Mouse (Mus musculus): ENCODE data around the gene Thap7. TPM values are rescaled to one million over a fixed set of nuclear protein-coding genes. Genes with fewer than 3 reads are reported as not detected.
A peak's percentile ranks its signal among the peaks of the same experiment; 100 is the strongest.

Gene Thap7
- total and polyA plus RNA-seq, 3 experiments, result 65.4 to 65.5 TPM; not detected in 1

DNA sequence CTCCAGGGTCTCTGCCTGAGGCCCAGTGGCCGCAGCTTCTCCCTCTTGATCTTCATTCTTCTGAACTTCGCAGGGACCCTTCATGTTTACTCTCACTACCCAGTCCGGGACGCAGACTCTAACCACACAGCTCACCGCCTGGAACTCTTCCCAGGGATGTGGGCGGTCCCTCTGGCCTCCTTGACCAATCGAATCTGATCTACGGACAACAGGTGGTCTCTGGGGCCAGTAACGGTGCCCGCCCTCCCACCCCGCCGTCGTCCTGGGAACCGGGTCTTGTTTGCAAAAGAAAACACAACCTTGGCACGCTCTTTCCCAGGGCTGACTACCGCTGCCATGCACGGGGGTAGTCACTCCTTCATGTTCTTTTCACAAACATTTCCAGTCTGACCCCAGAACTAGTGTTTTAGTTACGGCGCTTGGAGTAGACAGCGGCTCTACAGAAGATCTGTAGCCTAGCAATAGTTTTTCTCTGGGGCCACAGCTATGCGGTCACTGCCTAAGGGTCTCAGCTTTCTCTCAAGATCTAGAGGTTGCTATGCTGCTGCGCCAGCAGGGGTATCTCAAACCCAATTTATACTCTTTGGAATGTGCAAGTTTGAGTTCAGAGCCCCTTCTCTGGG lies 30.3 kb upstream of the Thap7 start, which contains the start of gene Lrrc74b:
TSS of gene Lrrc74b (minus strand) at position 120 of the 623 bp plus-strand sequence.
- Histone ChIP-seq H3K4me3 (ENCODE audit: control insufficient read depth in 1 of 2, insufficient read depth in 1 of 2, low read depth in 2 of 2, low read length in 2 of 2) (no peak within 1 kb of the TSS), H3K27ac (ENCODE audit: control insufficient read depth, low read depth, low read length) (no peak within 1 kb of the TSS), H3K4me1 (ENCODE audit: control insufficient read depth in 1 of 2, insufficient read depth in 2 of 2, low read length in 2 of 2) (0 out of 4 replicates have a peak, but pooled peaks cover 0 to 13% of the 10 kb centered on the region in 2 experiments), H3K79me2 (ENCODE audit: control insufficient read depth, insufficient read depth, low read length, poor library complexity) (no peaks in the 10 kb centered on the region), H3K9me3 (replicated peaks; ENCODE audit: insufficient read depth, low read length) (no peaks in the 10 kb centered on the region), H3K27me3 (ENCODE audit: control insufficient read depth in 1 of 2, insufficient read depth in 2 of 2, low read length in 2 of 2) (peaks cover 0 to 3% of the 10 kb centered on the region in 2 experiments; a peak in 1 of 4 replicates), H3K9ac (ENCODE audit: control insufficient read depth, low read depth, low read length, poor library complexity, severe bottlenecking) (no peak within 1 kb of the TSS), H3K36me3 (ENCODE audit: control insufficient read depth in 1 of 2, insufficient read depth in 2 of 2, low read length in 2 of 2) (no peaks in the 10 kb centered on the region)
- DNase-seq (ENCODE audit: low read depth, low spot score), result no peak
- TF ChIP-seq UBTF (IDR thresholded peaks at IDR 0.05; ENCODE audit: borderline replicate concordance, insufficient read depth, low read depth, low read length), result no peak
- TF ChIP-seq TCF12 (IDR thresholded peaks at IDR 0.05; ENCODE audit: low read depth, low read length), result no peak
- no peak for TF ChIP-seq SIN3A (IDR thresholded peaks at IDR 0.05; ENCODE audit: low read length)
- TF ChIP-seq MAX (IDR thresholded peaks at IDR 0.05; ENCODE audit: low read length), result no peak
- TF ChIP-seq TAL1 (IDR thresholded peaks at IDR 0.05; ENCODE audit: low read length), result no peak
- no peak for TF ChIP-seq MYC (IDR thresholded peaks at IDR 0.05; ENCODE audit: low read depth, low read length)
- no peak for TF ChIP-seq E2F4 (IDR thresholded peaks at IDR 0.05; ENCODE audit: borderline replicate concordance, low read depth, low read length)
- no peak for TF ChIP-seq HCFC1 (IDR thresholded peaks at IDR 0.05; ENCODE audit: low read depth, low read length)
- TF ChIP-seq CHD1 (IDR thresholded peaks at IDR 0.05; ENCODE audit: low read depth, low read length), result no peak
- TF ChIP-seq SMC3 (IDR thresholded peaks at IDR 0.05; ENCODE audit: low read depth, low read length), result no peak

DNA sequence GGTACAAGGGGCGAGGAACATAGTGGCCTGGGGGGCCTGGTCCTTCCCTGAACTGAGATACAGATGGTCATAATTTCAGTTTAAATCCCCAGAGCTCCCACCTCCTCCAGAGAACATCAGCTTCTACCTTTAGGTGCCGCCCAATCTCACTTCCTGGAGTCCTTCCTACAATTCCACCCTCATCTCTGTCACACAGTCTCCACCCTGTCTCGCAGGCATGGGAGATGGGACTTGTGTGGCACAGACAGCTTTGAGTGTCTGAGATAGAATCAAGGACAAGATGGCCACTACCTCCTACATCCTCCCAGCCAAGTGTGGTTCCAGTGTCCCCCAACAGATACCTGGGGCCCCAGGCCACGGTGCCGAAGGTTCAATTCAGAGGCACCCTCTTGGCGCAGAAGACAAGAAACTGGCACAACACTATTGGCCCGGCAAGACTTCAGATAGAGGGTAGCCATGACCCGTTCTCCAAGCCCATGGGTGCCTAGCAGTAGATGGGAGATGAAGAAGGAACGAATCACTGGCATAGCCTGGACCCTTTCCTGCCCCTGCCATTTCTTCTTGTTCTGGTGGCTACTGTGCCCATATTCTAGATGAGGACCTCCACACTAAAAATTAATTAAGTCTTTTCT lies 28.6 kb upstream of the Thap7 start:
- no peak for TF ChIP-seq NRF1 (IDR thresholded peaks at IDR 0.05; ENCODE audit: insufficient read depth, low read depth, low read length, poor library complexity, severe bottlenecking)
- no peak for TF ChIP-seq CHD1 (IDR thresholded peaks at IDR 0.05; ENCODE audit: low read depth, low read length)
- TF ChIP-seq ETS1 (IDR thresholded peaks at IDR 0.05; ENCODE audit: low read depth, low read length), result no peak
- TF ChIP-seq TBP (IDR thresholded peaks at IDR 0.05; ENCODE audit: low read depth, low read length), result peak; percentile 2; the same call in 1 of the 2 replicates
- TF ChIP-seq POLR2A (IDR thresholded peaks at IDR 0.05; ENCODE audit: control insufficient read depth in 1 of 2, insufficient read depth in 1 of 2, low read depth in 1 of 2, low read length in 2 of 2, poor library complexity in 1 of 2), result 0 out of 4 replicates have a peak, but pooled peaks of 1 of the 2 experiments have one; percentile 0
- peaks cover 0 to 8% of the 10 kb centered on the region in 2 experiments; a peak in 2 of 4 replicates for H3K36me3 ChIP-seq (ENCODE audit: control insufficient read depth in 1 of 2, insufficient read depth in 2 of 2, low read length in 2 of 2)
- no peaks in the 10 kb centered on the region for H3K79me2 ChIP-seq (ENCODE audit: control insufficient read depth, insufficient read depth, low read length, poor library complexity)
- no peak overlapping the region for H3K4me3 ChIP-seq (ENCODE audit: control insufficient read depth in 1 of 2, insufficient read depth in 1 of 2, low read depth in 2 of 2, low read length in 2 of 2)
- peaks cover 6 to 26% of the 10 kb centered on the region in 2 experiments for H3K4me1 ChIP-seq (ENCODE audit: control insufficient read depth in 1 of 2, insufficient read depth in 2 of 2, low read length in 2 of 2)
- no peak overlapping the region for H3K27ac ChIP-seq (ENCODE audit: control insufficient read depth, low read depth, low read length)
- H3K27me3 ChIP-seq (ENCODE audit: control insufficient read depth in 1 of 2, insufficient read depth in 2 of 2, low read length in 2 of 2), result peaks cover 0 to 3% of the 10 kb centered on the region in 2 experiments; a peak in 1 of 4 replicates
- no peak for DNase-seq (ENCODE audit: low read depth, low spot score)
- no peaks in the 10 kb centered on the region for H3K9me3 ChIP-seq (replicated peaks; ENCODE audit: insufficient read depth, low read length)
- H3K9ac ChIP-seq (ENCODE audit: control insufficient read depth, low read depth, low read length, poor library complexity, severe bottlenecking), result no peak overlapping the region; the same call in 1 of the 2 replicates
